Mouse (Mus musculus) ES-E14 (cell line): Measurements from ENCODE around the gene Hnrnpll. TPM values are rescaled to one million over a fixed set of nuclear protein-coding genes. Genes with fewer than 3 reads are reported as not detected.

Source experiments
- DNase-seq: peaks from one replicate; pipeline ENCODE4 v3.0.0-alpha.2; 2013; ENCODE audit warnings: low read depth, low spot score
- H3K27ac ChIP-seq: 2 replicates; pipeline ENCODE4 v1.5.1; 2012; ENCODE audit warnings: low read depth, mild to moderate bottlenecking, low read length, moderate library complexity, mixed read lengths; ENCODE audit not compliant: poor library complexity, insufficient read depth, severe bottlenecking
- H3K36me3 ChIP-seq: 2 replicates; pipeline ENCODE4 v1.6.1; 2012; ENCODE audit warnings: mild to moderate bottlenecking, low read length, moderate library complexity, mixed read lengths; ENCODE audit not compliant: control insufficient read depth, poor library complexity, insufficient read depth, severe bottlenecking
- H3K4me1 ChIP-seq, 2 experiments: fragments of 150-350 bp in 1 of 2; sonication (generic) in 1 of 2; 2 replicates each; pipeline ENCODE4 v1.6.1; 2012; ENCODE audit warnings: low read length in 2 of 2, mild to moderate bottlenecking in 1 of 2, mixed read lengths in 1 of 2; ENCODE audit not compliant: control insufficient read depth in 2 of 2, insufficient read depth in 2 of 2, poor library complexity in 1 of 2
- H3K4me3 ChIP-seq, 2 experiments: fragments of 150-350 bp in 1 of 2; sonication (generic) in 1 of 2; 2 replicates each; pipeline ENCODE4 v1.5.1; 2012; ENCODE audit warnings: low read length in 2 of 2, low read depth in 1 of 2, mild to moderate bottlenecking in 1 of 2, mixed read lengths in 1 of 2; ENCODE audit not compliant: insufficient read depth in 1 of 2, poor library complexity in 1 of 2, severe bottlenecking in 1 of 2
- H3K9ac ChIP-seq: 2 replicates; pipeline ENCODE4 v1.6.1; 2012; ENCODE audit warnings: low read depth, mild to moderate bottlenecking, low read length, mixed read lengths; ENCODE audit not compliant: poor library complexity, insufficient read depth, severe bottlenecking
- H3K9me3 ChIP-seq: fragments of 150-350 bp; sonication (generic); 2 replicates; pipeline ENCODE4 v1.6.1; 2012; ENCODE audit warnings: low read depth, mild to moderate bottlenecking, low read length; ENCODE audit not compliant: control insufficient read depth, insufficient read depth
- CHD2 ChIP-seq: IDR thresholded peaks from 2 replicates; pipeline ENCODE4 v1.6.1; 2014; ENCODE audit warnings: mild to moderate bottlenecking, low read depth, low read length, inconsistent platforms
- HCFC1 ChIP-seq: IDR thresholded peaks from 2 replicates; pipeline ENCODE4 v1.6.1; 2012; ENCODE audit warnings: low read length, inconsistent platforms, borderline replicate concordance; ENCODE audit not compliant: insufficient read depth
- MAFK ChIP-seq: IDR thresholded peaks from 2 replicates; pipeline ENCODE4 v1.6.1; 2014; ENCODE audit warnings: mild to moderate bottlenecking, low read depth, low read length, inconsistent platforms; ENCODE audit not compliant: insufficient read depth
- ZC3H11A ChIP-seq: IDR thresholded peaks from 2 replicates; pipeline ENCODE4 v1.6.1; 2012; ENCODE audit warnings: low read depth, mild to moderate bottlenecking, inconsistent platforms, low read length, borderline replicate concordance
- ZNF384 ChIP-seq: IDR thresholded peaks from 2 replicates; pipeline ENCODE4 v1.6.1; 2012; ENCODE audit warnings: low read depth, low read length, inconsistent platforms
- in situ Hi-C, 2 experiments: fragments of 600-800 bp; cut with MboI; formaldehyde crosslinking; loops; one replicate each; pipeline ENCODE4 v1.15.1; 2025; ENCODE audit warnings: low sequenced_read_pairs in 2 of 2, inconsistent platforms in 1 of 2; ENCODE audit not compliant: unreplicated experiment in 2 of 2
- total RNA-seq: library from RNA; depleted of rRNA; stranded (reverse); fragments of 300-350 nt; gene quantifications from 2 replicates; pipeline ENCODE4 v1.2.3, GENCODE M21; 2012

Gene Hnrnpll
- total RNA-seq, 1 experiment, result 40.9 TPM

DNA sequence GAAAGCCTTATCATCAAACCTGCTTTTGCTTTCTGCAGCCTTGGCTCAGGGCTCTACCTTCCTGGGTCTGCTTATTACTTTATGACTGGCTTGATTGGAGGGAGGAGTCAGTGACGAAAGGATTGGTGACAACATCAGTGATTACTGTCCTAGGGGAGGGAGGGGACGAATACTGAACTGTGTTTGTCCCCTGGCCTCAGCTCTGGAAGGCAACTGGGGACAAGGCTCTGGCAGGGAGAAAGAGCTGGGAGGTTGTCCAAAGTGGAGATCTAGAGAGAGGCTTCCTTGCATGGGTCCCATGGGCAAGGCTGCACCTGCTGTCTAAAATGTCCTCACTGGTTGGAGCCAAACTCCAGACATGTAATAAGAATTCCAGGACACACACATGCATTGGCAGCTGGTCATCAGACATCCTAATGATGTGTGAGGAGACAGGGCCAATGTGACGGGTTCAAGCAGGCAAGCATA, 59.7 kb downstream of the Hnrnpll start:
- H3K36me3 ChIP-seq, result no peaks in the 10 kb centered on the region
- H3K4me1 ChIP-seq, result peaks cover 0 to 6% of the 10 kb centered on the region in 2 experiments; a peak in 1 of 4 replicates
- H3K4me3 ChIP-seq, result no peak overlapping the region
- no peak overlapping the region for H3K27ac ChIP-seq
- no peak for TF ChIP-seq ZC3H11A
- no peak for TF ChIP-seq HCFC1
- TF ChIP-seq ZNF384, result no peak
- no peak for TF ChIP-seq CHD2
- TF ChIP-seq MAFK, result no peak
- H3K9ac ChIP-seq, result no peak overlapping the region
- no peaks in the 10 kb centered on the region for H3K9me3 ChIP-seq
- in situ Hi-C loops, result no loop called here
- DNase-seq, result no peak

DNA sequence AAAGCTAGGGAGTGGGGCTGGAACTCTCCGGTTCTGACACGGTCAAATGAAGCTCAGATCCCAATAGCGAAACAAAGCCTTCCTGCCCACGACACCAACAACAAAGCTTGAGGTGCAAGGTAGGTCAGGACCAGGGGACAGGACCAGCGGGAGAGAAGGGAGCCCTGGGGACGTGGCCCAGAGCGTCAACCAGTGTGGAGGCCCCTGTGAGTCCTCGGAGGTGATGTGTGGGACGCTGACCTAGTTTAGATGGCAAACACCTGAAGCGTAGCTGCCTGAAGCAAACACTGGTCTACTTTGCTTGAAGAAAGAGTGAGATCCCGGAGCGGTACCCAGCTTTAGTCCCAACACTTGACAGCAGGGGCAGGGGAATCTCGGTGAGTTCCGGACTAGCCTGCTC, 62.5 kb downstream of the Hnrnpll start:
- peaks cover 0 to 5% of the 10 kb centered on the region in 2 experiments; a peak in 1 of 4 replicates for H3K4me1 ChIP-seq

DNA sequence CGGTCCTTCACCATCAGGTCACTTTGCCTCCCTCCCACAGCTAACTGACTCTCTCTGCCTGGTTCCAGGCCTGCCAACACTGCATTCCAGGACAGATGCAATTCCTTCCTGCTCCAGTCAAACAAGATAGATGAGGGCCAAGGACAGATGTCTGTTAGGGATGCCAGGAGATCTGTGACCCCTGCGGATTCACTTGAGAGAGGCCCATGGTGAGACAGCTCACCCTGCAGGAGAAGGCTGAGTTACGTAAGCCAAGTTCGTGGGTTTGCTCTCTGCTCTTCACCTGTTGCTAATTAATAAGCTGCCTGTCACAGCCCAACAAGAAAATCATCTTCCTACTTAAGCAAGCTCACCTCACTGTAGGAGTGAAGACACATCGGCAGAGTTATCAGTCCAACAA, 63.1 kb downstream of the Hnrnpll start:
- TF ChIP-seq ZNF384 (no peak), MAFK (no peak), CHD2 (no peak), ZC3H11A (no peak), HCFC1 (no peak)
- H3K4me3 ChIP-seq, result no peak overlapping the region
- no peaks in the 10 kb centered on the region for H3K4me1 ChIP-seq
- H3K27ac ChIP-seq, result no peak overlapping the region
- H3K9ac ChIP-seq, result no peak overlapping the region
- in situ Hi-C loops, result no loop called here
- DNase-seq, result no peak
- H3K36me3 ChIP-seq, result no peaks in the 10 kb centered on the region
- H3K9me3 ChIP-seq, result no peaks in the 10 kb centered on the region

More for the DNA sequence above, 62.5 kb downstream of the Hnrnpll start:
- TF ChIP-seq HCFC1 (no peak), CHD2 (no peak), ZNF384 (no peak), ZC3H11A (no peak), MAFK (no peak)
- H3K9me3 ChIP-seq, result no peaks in the 10 kb centered on the region
- H3K4me3 ChIP-seq, result no peak overlapping the region
- no peak overlapping the region for H3K27ac ChIP-seq
- H3K36me3 ChIP-seq, result no peaks in the 10 kb centered on the region
- no peak for DNase-seq
- no peak overlapping the region for H3K9ac ChIP-seq
- in situ Hi-C loops, result no loop called here

DNA sequence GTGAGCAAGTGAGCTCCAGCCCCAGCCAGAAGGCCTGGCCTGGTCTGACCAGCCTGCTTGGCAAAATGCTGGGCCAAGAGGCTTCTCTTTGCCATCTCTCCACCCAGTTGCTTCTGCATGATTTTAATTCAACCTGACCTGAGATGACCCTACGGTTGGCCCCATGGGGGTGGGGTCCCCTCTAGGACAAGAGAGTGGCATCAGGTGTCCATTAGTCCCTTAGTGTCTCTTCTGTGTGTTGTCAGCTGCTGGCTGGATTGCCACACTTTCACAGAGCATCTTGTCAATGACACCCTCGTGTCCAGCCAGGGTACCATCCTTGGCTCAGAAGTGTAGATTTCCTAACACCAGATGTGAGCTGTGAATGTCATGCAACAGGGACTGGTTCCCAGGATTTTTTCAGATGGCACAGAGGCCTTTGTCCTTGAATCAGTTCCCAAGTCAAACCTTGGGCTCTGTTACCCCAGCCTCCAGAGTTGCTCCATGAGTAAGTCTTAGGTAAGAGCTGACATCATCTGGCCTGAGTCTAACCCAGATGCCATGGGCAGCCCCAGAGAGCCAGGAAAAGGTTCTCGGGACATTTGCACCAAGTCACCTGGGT, 66.9 kb downstream of the Hnrnpll start:
- Histone ChIP-seq H3K9me3 (no peaks in the 10 kb centered on the region), H3K36me3 (no peaks in the 10 kb centered on the region), H3K27ac (no peak overlapping the region), H3K9ac (no peak overlapping the region), H3K4me3 (no peak overlapping the region), H3K4me1 (peaks cover 0 to 1% of the 10 kb centered on the region in 2 experiments; a peak in 1 of 4 replicates)
- TF ChIP-seq ZC3H11A (no peak), MAFK (no peak), HCFC1 (no peak), ZNF384 (no peak), CHD2 (no peak)
- in situ Hi-C loops, result no loop called here
- no peak for DNase-seq

DNA sequence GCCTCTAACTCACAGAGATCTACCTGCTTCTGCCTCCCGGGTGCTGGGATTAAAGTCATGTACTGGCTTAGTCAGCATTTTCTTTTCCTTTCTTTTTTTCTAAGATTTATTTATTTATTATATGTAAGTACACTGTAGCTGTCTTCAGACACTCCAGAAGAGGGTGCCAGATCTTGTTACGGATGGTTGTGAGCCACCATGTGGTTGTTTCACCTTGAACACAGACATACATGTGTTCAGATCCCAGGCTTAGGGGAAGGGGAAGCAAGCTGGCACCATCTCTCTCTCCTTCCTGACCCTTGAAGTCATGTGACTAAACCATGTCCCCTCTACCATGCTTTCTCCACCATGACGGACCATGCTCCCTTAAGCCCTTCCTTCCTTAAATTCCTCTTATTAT, 70.0 kb downstream of the Hnrnpll start:
- Histone ChIP-seq H3K27ac (no peak overlapping the region), H3K9ac (no peak overlapping the region), H3K4me1 (peaks cover 0 to 3% of the 10 kb centered on the region in 2 experiments; a peak in 1 of 4 replicates), H3K4me3 (no peak overlapping the region), H3K36me3 (no peaks in the 10 kb centered on the region), H3K9me3 (no peaks in the 10 kb centered on the region)
- TF ChIP-seq MAFK (no peak), ZNF384 (no peak), HCFC1 (no peak), CHD2 (no peak), ZC3H11A (no peak)
- in situ Hi-C loops, result no loop called here
- DNase-seq, result no peak
